Mouse (Mus musculus) bone marrow macrophage, adult 2 months (primary cell): ENCODE results near the gene Cers6.

Experiments
- CTCF ChIP-seq: IDR thresholded peaks from 2 replicates; pipeline ENCODE4 v1.5.1; 2012; ENCODE audit warnings: low read depth, mild to moderate bottlenecking, low read length, moderate library complexity
- POLR2A ChIP-seq: IDR thresholded peaks from 2 replicates; pipeline ENCODE4 v1.6.1; 2012; ENCODE audit warnings: mild to moderate bottlenecking, low read depth, low read length, borderline replicate concordance

DNA sequence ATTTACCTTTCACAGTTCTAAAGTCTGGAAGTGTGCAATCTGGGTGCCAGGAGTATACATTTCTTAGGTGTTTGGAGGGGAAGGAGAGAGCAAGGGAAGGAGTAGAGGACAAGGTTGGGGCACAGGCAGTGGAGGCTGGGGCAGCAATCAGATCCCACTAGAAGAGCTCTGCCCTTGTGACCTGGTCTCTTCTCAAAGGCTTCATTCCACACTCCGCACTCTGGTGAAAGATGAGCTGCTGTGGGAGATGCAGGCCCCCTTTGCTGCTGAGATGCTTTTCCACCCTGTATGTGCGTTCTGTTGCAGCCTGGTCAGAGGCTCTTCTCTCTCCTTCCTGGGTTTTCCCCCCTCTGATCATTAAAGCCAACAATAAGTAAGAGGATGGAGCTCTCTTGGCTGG is 84.7 kb downstream of the Cers6 start:
- no peak for TF ChIP-seq CTCF
- TF ChIP-seq POLR2A = no peak
